Mouse (Mus musculus) left cerebral cortex, postnatal 10 days (tissue): ENCODE measurements around the gene Gabrb1. TPM values are rescaled to one million over a fixed set of nuclear protein-coding genes. Genes with fewer than 3 reads are reported as not detected.
"Not testable (repeated sequence)": the region's sequence is repeated elsewhere in the genome, so short reads cannot be mapped to it uniquely, and the experiment has no call there.

Source experiments
- DNase-seq, 2 experiments: peaks; one replicate each; pipeline ENCODE4 v3.0.0; 2021 to 2022; ENCODE audit warnings: low spot score in 2 of 2, mixed read lengths in 1 of 2; ENCODE audit errors: extremely low spot score in 1 of 2
- intact Hi-C: fragments of 180-260 bp; cut with DNase I; formaldehyde crosslinking; loops from one replicate; pipeline ENCODE4 v1.15.1; 2025
- total RNA-seq, 2 experiments: library from RNA; stranded (reverse); gene quantifications; 2 replicates each; pipeline ENCODE4 v1.2.3; 2021

Gabrb1 gene
- total RNA-seq, 2 experiments from 2014 or later = 83.0 to 86.6 TPM

DNA sequence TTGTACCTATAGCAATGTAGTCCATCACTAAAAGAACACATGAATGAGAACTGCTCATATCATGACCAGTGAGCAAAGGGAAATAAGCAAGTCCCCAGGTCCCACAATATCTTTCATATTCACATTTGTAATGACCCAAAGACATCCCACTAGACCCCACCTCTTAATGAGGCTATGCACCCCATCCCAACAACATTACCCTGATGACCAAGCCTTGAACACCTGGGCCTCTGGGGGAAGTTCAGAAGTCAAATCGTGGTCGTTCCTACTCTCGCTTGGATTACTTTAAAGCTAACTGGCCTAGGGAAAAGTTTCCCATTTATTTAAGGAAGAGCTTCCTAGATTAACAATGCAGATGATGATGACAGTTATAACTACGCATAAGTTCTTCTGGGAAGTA lies 318.2 kb downstream of the Gabrb1 start:
- no peak for DNase-seq
- intact Hi-C loops = loop anchor here (10.0 kb wide), 1 partner anchor 271 kb away; no protein-coding TSS in a partner anchor

- DNase-seq = peak; percentile 56 to 81
- intact Hi-C loops = loop anchor here (10.0 kb wide), 1 partner anchor 272 kb away; no protein-coding TSS in a partner anchor
Observed at GRCm38 (mm10) chr5:71976571-71977061, 318.7 kb downstream of the Gabrb1 start.

DNA sequence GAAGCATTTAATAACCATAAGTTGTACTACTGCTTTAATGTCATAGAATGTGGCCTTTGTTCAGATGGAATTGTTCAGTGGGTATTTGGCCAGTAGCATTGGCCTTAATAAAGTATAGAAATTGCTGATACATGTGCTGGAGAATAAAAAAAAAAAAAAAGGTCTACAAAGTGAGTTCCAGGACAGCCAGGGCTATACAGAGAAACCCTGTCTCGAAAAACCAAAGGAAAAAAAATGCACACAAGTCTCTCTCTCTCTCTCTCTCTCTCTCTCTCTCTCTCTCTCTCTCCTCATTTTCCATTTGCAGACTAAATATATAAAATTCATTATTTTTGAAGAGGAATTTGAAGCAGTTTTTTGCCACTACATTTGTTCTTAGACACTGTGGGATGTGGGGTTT lies 328.6 kb downstream of the Gabrb1 start:
- DNase-seq = no peak
- intact Hi-C loops = no loop called here

DNA sequence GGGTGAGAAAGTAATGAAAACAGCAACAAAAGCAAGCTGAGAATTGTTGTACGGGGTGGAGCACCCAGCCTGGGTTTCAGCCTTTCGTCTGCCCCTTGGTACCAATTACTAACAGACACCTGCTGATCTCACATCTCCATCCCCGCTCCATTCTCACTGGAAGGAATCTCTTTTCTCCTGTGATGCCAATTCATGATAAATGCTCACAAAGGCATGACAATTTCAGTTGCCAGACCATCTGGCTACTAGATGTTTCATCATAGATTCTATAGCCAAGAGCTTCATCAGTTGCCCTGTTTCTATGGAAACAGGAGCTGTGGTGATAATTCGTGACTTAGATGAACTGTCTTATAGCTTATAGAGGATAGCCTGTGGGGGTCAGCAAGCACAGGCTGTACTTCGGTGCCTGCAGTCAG lies 329.1 kb downstream of the Gabrb1 start:
- intact Hi-C loops = no loop called here
- DNase-seq = peak in 1 of 2 experiments; percentile 56

GRCm38 (mm10) chr5:71999466-71999865 lies 341.6 kb downstream of the Gabrb1 start:
- intact Hi-C loops = no loop called here
- no peak for DNase-seq

DNA sequence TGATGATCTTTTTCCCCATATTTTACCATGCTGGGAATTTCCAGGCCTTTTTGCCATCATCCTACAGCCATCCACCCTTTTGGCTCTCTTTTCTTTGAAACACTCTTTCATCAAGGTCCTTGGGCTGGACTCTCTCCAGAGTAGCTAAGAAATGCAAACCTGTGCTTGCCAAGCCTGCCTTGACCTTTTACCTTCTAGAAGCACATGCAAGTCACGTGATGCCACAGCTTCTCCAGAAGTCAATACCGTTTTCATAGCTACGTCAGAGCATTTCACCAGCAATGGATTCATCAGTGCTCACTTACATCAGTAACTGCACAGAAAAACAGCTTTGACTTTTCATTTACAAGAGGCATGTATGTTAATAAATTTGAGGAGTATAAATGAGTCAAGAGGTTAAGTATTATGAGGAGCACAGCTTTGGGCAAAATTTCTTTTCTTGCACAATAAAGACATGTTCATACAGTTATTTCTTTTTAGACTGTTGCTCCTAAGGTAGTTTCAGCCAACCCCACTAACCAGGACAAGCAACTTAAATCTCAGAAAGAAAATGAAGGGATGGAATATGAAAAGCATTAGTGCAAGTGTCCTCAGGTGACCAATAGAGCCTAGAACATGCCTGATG lies 346.0 kb downstream of the Gabrb1 start:
- intact Hi-C loops = no loop called here
- no peak for DNase-seq

- no peak for DNase-seq
- intact Hi-C loops = no loop called here
Observed at GRCm38 (mm10) chr5:72036954-72037353, 379.0 kb downstream of the Gabrb1 start.

GRCm38 (mm10) chr5:72043226-72044151 lies 385.6 kb downstream of the Gabrb1 start:
- intact Hi-C loops = no loop called here

GRCm38 (mm10) chr5:72046261-72046660 lies 388.3 kb downstream of the Gabrb1 start:
- intact Hi-C loops = no loop called here
- DNase-seq = no peak

More at GRCm38 (mm10) chr5:72043226-72044151, 385.6 kb downstream of the Gabrb1 start:
- no peak for DNase-seq

DNA sequence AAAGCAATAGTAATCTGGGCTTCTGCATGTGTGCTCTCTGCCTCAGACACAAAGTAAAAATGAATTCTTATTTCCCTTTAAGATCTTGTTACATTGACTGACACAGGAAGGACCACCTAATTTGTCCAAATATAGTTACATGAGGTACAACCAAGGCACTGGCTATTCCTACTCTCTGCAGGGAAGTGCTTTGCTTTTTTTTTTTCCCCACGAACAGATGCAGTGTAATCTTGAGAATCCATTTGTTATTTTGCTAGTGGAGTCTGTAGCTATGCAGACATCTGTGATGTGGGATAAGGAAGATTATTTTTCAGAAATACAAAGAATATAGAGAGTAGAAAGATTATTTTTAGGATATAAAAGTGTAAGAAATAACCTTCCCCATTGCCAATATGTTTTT lies 406.2 kb downstream of the Gabrb1 start:
- no peak for DNase-seq
- intact Hi-C loops = no loop called here

- intact Hi-C loops = no loop called here
Observed at GRCm38 (mm10) chr5:72068826-72069225, 410.9 kb downstream of the Gabrb1 start.

GRCm38 (mm10) chr5:72069398-72069797 lies 411.5 kb downstream of the Gabrb1 start:
- DNase-seq, intact Hi-C loops: not testable (repeated sequence)

More at GRCm38 (mm10) chr5:72068826-72069225, 410.9 kb downstream of the Gabrb1 start:
- peak in 1 of 2 experiments; percentile 35 for DNase-seq

DNA sequence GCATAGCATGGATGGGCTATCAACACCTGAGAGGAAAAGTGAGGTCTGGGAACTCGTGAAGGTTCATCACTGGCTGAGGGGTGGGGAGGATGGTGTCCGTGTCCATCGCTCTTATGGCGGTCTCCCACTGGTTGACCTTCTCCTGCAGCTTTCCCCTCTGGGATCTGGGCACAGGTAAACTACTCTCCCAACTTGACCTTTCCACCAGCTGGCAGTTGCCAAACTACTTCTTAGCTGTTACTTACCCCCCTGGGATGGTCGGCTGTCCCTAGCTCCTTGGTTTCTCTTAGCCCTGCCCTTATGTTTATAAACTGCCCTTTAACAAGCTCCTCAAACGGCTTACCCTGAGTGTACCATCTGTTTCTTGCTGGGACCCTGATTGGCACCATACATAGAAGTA lies 418.9 kb downstream of the Gabrb1 start:
- no peak for DNase-seq
- intact Hi-C loops = no loop called here

DNA sequence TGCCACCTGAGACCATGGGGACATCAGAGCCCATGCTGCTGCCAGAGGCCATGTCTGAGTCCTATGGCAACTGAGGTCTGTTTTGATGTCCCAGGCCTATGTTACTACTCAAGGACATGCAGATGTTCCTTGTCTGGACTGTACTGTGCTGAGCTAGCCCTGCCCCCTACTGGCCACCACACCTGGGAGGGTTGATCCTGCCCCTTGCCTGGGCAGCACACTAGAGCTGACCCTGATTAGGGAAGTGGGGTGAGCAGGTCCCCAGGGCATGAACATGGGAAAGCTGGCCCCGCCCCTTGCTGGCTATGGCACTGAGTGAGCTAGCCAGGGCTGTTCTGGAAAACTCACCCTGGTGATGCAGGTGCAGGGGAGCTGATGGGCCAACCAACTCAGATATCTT lies 428.6 kb downstream of the Gabrb1 start:
- intact Hi-C loops = no loop called here
- no peak for DNase-seq

DNA sequence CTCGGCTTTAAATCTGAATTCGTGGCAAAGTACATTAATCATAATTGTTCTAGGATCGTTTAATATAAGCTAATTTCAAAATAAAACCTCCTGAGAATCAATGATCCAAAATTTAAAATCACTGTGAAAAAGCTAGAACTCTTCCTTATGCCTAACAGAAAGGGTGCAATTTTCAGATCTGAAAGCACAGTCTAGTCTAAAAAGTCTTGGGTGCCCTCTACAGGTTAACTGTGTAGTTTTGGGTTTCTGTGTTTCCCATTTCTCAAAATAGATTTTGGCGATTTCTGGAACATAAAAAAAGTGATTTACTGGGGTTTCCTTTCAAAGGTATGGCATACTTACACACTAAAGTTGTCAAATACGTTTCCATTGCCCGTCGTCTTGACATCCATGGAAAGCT lies 436.7 kb downstream of the Gabrb1 start:
- intact Hi-C loops = no loop called here

GRCm38 (mm10) chr5:72095015-72095414 lies 437.1 kb downstream of the Gabrb1 start:
- no peak for DNase-seq
- intact Hi-C loops = loop anchor here (5.0 kb wide), 1 partner anchor 593 kb away; no protein-coding TSS in a partner anchor

More for the DNA sequence above, 436.7 kb downstream of the Gabrb1 start:
- peak in 1 of 2 experiments; percentile 64 for DNase-seq

DNA sequence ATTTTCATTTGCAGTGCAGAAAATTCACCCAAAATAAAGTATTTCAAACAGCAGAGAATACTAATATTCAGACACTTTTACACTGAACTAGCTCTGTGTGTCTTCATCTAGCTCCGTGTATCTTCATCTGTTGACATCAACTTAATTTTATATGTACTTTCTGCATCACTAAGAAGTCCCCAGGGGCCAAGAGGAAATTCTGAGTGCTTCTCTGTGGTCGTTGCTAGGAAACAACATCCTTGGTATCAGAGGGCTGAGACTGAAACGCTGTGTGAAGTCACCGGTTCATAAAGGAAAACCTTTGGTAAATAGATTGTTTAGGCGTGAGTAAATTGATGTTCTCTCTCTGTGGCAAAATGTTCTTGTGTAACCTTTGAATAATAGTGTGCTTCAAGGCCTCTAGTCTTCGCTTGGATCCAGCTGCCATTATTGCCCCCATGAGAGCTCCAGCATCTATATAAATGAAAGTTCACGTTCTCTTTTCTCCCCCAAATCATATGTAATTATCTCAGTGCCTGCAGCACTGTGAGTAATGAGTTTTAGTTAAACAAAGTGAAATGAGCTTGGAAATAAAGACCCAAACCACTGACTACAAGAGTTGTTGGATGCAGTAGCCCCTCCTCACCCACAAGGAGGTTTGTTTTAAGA lies 446.5 kb downstream of the Gabrb1 start:
- intact Hi-C loops = no loop called here

GRCm38 (mm10) chr5:72122414-72123037 lies 464.6 kb downstream of the Gabrb1 start:
- intact Hi-C loops = no loop called here
- DNase-seq = no peak

More for the DNA sequence above, 446.5 kb downstream of the Gabrb1 start:
- no peak for DNase-seq

DNA sequence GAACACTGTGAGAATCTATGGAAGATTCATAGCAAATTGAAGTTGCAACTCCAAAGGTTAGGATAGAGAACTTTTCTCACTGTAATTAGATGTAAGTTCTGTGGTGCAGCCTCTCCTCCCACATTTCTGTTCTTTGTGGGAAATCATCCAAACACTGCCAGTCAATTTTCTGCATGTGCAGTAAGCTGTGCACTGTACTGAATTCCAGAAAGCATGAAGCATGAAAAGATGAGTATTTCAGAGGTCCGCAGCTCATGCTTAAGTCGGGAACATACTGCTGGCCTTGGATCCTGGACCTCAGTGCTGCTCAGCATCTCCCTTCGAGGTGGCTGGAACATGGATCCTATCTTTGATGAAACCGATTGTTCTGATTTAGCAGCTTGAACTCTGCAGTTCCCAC lies 468.8 kb downstream of the Gabrb1 start:
- intact Hi-C loops = no loop called here
- DNase-seq = no peak
